Mouse (Mus musculus): ENCODE data around the gene Slc22a1.

GRCm38 (mm10) chr17:12619641-12620040 is 56.0 kb downstream of the Slc22a1 start:
- TF ChIP-seq POU5F1 (IDR thresholded peaks at IDR 0.05; ENCODE audit: borderline replicate concordance, low read length) (no peak), CTCF (conservative IDR thresholded peaks at IDR 0.05; ENCODE audit: low read length) (no peak)

Data from E14TG2a.4 (cell line).